ENCODE assay signal across 9 mouse cellular contexts in genomic region chr3:38886061-38886821, GRCm38 (mm10). TPM values are rescaled to one million over a fixed set of nuclear protein-coding genes. Genes with fewer than 3 reads are reported as not detected.
DNase-seq lines count a peak whose midpoint lies in the region.
"Had no signal": no experiment of that assay in that cellular context is flagged by ENCODE, and none has a peak within 500 bp of the region (broad histone marks: within the 10 kb centered on the region; RNA-seq: fewer than 3 reads in every experiment).

No protein-coding gene starts in this region.

- H3K27ac ChIP-seq in midbrain, embryonic 10.5 days (replicated peaks) = peak overlapping the region; percentile 93

- peaks cover 47% of the 10 kb centered on the region for H3K4me1 ChIP-seq in midbrain, embryonic 10.5 days

- peaks cover 33% of the 10 kb centered on the region for H3K36me3 ChIP-seq in midbrain, embryonic 10.5 days

- DNase-seq in cerebellum, postnatal 25 days = peak; percentile 33 to 57
- DNase-seq in cerebellum, adult 11 months = no peak
- DNase-seq in urinary bladder, postnatal 14 days (ENCODE audit: low spot score) = peak; percentile 22
- no peak for DNase-seq in urinary bladder, postnatal 4 days (ENCODE audit: low spot score in 2 of 2)
- peak; percentile 31 for DNase-seq in heart, adult 8-10 months (ENCODE audit: low spot score)
- peak; percentile 11 for DNase-seq in kidney, adult 9 months
- DNase-seq in midbrain, embryonic 10.5 days (ENCODE audit: low spot score) = peak; percentile 75
- DNase-seq in thymus, postnatal 14 days = peak; percentile 23

- H3K9me3 ChIP-seq in midbrain, embryonic 10.5 days (replicated peaks) = peaks cover 23% of the 10 kb centered on the region

- peaks cover 11% of the 10 kb centered on the region for H3K27me3 ChIP-seq in midbrain, embryonic 10.5 days (ENCODE audit: low read depth, poor library complexity, severe bottlenecking)
- H3K27me3 ChIP-seq: CH12.LX had no signal

- under 1% methylated on average over 59 of the region's 60 CpGs for WGBS in midbrain, embryonic 10.5 days

- H3K4me3 ChIP-seq in midbrain, embryonic 10.5 days = peak overlapping the region; percentile 89

RNA-seq across cellular contexts. Expression of gene Fat4, which starts 0.5 kb away (rescaled TPM):
- total RNA-seq in heart, adult 8-10 months (2022) = 1 to 10 TPM; 4.9 to 5.9 (median 5.5) TPM
- 5.1 and 6.6 TPM in 2 replicates for polyA plus RNA-seq in midbrain, embryonic 10.5 days (2016; fragmentation: Nextera tagmentation; extraction: Ambion mirVana)
- total RNA-seq: CH12.LX had no signal

Comparison
In these comparisons a context has a peak if more than half of its experiments do, and no peak if none do; other contexts are left out.
1. DNase-seq: peak in cerebellum, postnatal 25 days (2 of 2), urinary bladder, postnatal 14 days (single experiment), heart, adult 8-10 months (single experiment), kidney, adult 9 months (single experiment), midbrain, embryonic 10.5 days (single experiment) and thymus, postnatal 14 days (single experiment); none in cerebellum, adult 11 months (single experiment) and urinary bladder, postnatal 4 days (0 of 2).